In the genomic region with DNA sequence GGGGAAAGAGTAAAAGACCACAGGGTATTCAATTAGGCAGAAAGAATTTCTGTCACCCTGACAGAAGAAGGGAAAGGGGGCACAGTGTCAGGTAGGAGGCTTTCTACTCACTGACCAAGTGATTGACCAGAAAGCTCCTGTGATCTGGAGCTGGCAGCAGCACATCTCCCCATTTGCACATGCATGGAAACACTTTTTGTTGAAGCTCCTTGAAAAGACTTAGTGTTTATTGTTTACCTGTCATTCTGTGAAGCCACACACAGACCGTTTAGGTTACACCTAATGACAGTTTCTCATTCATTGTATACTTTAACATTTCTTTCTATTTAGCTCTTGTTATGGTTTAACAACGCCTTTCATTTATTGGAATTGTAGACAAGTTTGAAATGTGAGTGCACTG, we compare ENCODE assay signal across 16 mouse cellular contexts.
DNase-seq lines count a peak whose midpoint lies in the region; ATAC-seq lines count a peak whose summit lies in the region.
"Had no signal": no experiment of that assay in that cellular context is flagged by ENCODE, and none has a peak within 500 bp of the region (broad histone marks: within the 10 kb centered on the region; RNA-seq: fewer than 3 reads in every experiment).

No protein-coding gene starts in this region.

- no peak overlapping the region for H3K4me2 ChIP-seq in forebrain, embryonic 13.5 days
- H3K4me2 ChIP-seq in forebrain, embryonic 15.5 days (replicated peaks), result no peak overlapping the region
- H3K4me2 ChIP-seq in midbrain, embryonic 11.5 days, result no peak overlapping the region
- H3K4me2 ChIP-seq: embryonic facial prominence, embryonic 12.5 days had no signal

- 0 out of 2 replicates have a peak, but pooled peaks have one; percentile 24 for ATAC-seq in forebrain, embryonic 13.5 days
- no peak for ATAC-seq in forebrain, embryonic 15.5 days (replicated peaks)
- ATAC-seq in midbrain, embryonic 11.5 days (ENCODE audit: low FRiP score), result no peak
- ATAC-seq: forebrain, postnatal 0 days had no signal

- H3K9me3 ChIP-seq in forebrain, embryonic 13.5 days (replicated peaks), result no peaks in the 10 kb centered on the region
- H3K9me3 ChIP-seq in forebrain, embryonic 15.5 days, result no peaks in the 10 kb centered on the region
- H3K9me3 ChIP-seq in midbrain, embryonic 11.5 days (ENCODE audit: control insufficient read depth, low read length), result no peaks in the 10 kb centered on the region
- no peaks in the 10 kb centered on the region for H3K9me3 ChIP-seq in midbrain, embryonic 10.5 days (replicated peaks)
- H3K9me3 ChIP-seq: embryonic facial prominence, embryonic 10.5 days; embryonic facial prominence, embryonic 12.5 days had no signal

- no peak overlapping the region for H3K4me3 ChIP-seq in forebrain, embryonic 13.5 days
- H3K4me3 ChIP-seq in forebrain, embryonic 15.5 days, result no peak overlapping the region
- no peak overlapping the region for H3K4me3 ChIP-seq in midbrain, embryonic 11.5 days (ENCODE audit: low read depth, low read length)
- H3K4me3 ChIP-seq in midbrain, embryonic 10.5 days, result no peak overlapping the region
- H3K4me3 ChIP-seq: embryonic facial prominence, embryonic 10.5 days; embryonic facial prominence, embryonic 12.5 days had no signal

- no peak overlapping the region for H3K9ac ChIP-seq in forebrain, embryonic 13.5 days
- no peak overlapping the region for H3K9ac ChIP-seq in forebrain, embryonic 15.5 days (replicated peaks)
- H3K9ac ChIP-seq in midbrain, embryonic 11.5 days (ENCODE audit: low read length), result no peak overlapping the region
- H3K9ac ChIP-seq: embryonic facial prominence, embryonic 12.5 days; forebrain, postnatal 0 days had no signal

- no peaks in the 10 kb centered on the region for H3K36me3 ChIP-seq in forebrain, embryonic 13.5 days (ENCODE audit: poor library complexity, severe bottlenecking)
- H3K36me3 ChIP-seq in forebrain, embryonic 15.5 days, result no peaks in the 10 kb centered on the region
- H3K36me3 ChIP-seq in midbrain, embryonic 11.5 days (ENCODE audit: control insufficient read depth, insufficient read depth, low read length), result no peaks in the 10 kb centered on the region
- H3K36me3 ChIP-seq in midbrain, embryonic 10.5 days, result no peaks in the 10 kb centered on the region
- H3K36me3 ChIP-seq: embryonic facial prominence, embryonic 10.5 days; embryonic facial prominence, embryonic 12.5 days had no signal

- H3K4me1 ChIP-seq in forebrain, embryonic 13.5 days, result peaks cover 6% of the 10 kb centered on the region; the same call in 1 of the 2 replicates
- no peaks in the 10 kb centered on the region for H3K4me1 ChIP-seq in forebrain, embryonic 15.5 days
- no peaks in the 10 kb centered on the region for H3K4me1 ChIP-seq in midbrain, embryonic 11.5 days (ENCODE audit: control insufficient read depth, insufficient read depth, low read length)
- peaks cover 8% of the 10 kb centered on the region; the same call in 1 of the 2 replicates for H3K4me1 ChIP-seq in midbrain, embryonic 10.5 days
- H3K4me1 ChIP-seq: embryonic facial prominence, embryonic 10.5 days; embryonic facial prominence, embryonic 12.5 days had no signal

- H3K27ac ChIP-seq in forebrain, embryonic 13.5 days, result no peak overlapping the region
- H3K27ac ChIP-seq in forebrain, embryonic 15.5 days (replicated peaks), result no peak overlapping the region
- no peak overlapping the region for H3K27ac ChIP-seq in midbrain, embryonic 11.5 days (ENCODE audit: low read depth, low read length)
- no peak overlapping the region for H3K27ac ChIP-seq in midbrain, embryonic 10.5 days (replicated peaks)
- H3K27ac ChIP-seq: embryonic facial prominence, embryonic 10.5 days; embryonic facial prominence, embryonic 12.5 days had no signal

- DNase-seq in midbrain, embryonic 11.5 days (ENCODE audit: low spot score, missing footprints), result peak; percentile 51
- DNase-seq in midbrain, embryonic 10.5 days (ENCODE audit: low spot score), result no peak
- DNase-seq in urinary bladder, postnatal 36 days (ENCODE audit: low spot score in 2 of 2), result no peak
- DNase-seq: adrenal gland, adult 2 months; adrenal gland, postnatal 10 days; adrenal gland, postnatal 25 days; cerebellum, adult 11-12 months; cerebellum, adult 2 months; cerebellum, adult 9-10 months; cerebellum, postnatal 10 days; cerebellum, postnatal 25 days; forebrain, postnatal 0 days had no signal

- 25% methylated on average over 2 of the region's 2 CpGs for WGBS in forebrain, embryonic 13.5 days
- WGBS in forebrain, embryonic 15.5 days, result 9% methylated on average over 2 of the region's 2 CpGs
- 57% methylated on average over 2 of the region's 2 CpGs for WGBS in midbrain, embryonic 11.5 days
- WGBS in midbrain, embryonic 10.5 days, result 57% methylated on average over 2 of the region's 2 CpGs

- no peaks in the 10 kb centered on the region for H3K27me3 ChIP-seq in forebrain, embryonic 13.5 days
- no peaks in the 10 kb centered on the region for H3K27me3 ChIP-seq in forebrain, embryonic 15.5 days
- H3K27me3 ChIP-seq in midbrain, embryonic 11.5 days (ENCODE audit: control insufficient read depth, insufficient read depth, low read length), result no peaks in the 10 kb centered on the region
- no peaks in the 10 kb centered on the region for H3K27me3 ChIP-seq in midbrain, embryonic 10.5 days (ENCODE audit: low read depth, poor library complexity, severe bottlenecking)
- H3K27me3 ChIP-seq: embryonic facial prominence, embryonic 12.5 days had no signal
